Mouse (Mus musculus) lung, embryonic 15.5 days (tissue): ENCODE data around the gene Lyst. TPM values are rescaled to one million over a fixed set of nuclear protein-coding genes. Genes with fewer than 3 reads are reported as not detected.

ENCODE experiments used
- ATAC-seq: fragments of 200-750 bp; cut with Nextera tagmentation; 2 replicates; pipeline ENCODE4 v1.8.0; 2017; ENCODE audit warnings: moderate number of reproducible peaks, borderline replicate concordance; ENCODE audit not compliant: low FRiP score, low TSS enrichment; ENCODE audit errors: extremely low read depth
- H3K27ac ChIP-seq: fragments of 300-500 bp; sonication (generic); 2 replicates; pipeline ENCODE4 v1.5.1; 2015; ENCODE audit warnings: moderate library complexity, mild to moderate bottlenecking, inconsistent platforms
- H3K27me3 ChIP-seq: fragments of 300-500 bp; sonication (generic); 2 replicates; pipeline ENCODE4 v1.6.1; 2015; ENCODE audit warnings: inconsistent platforms
- H3K36me3 ChIP-seq: fragments of 300-500 bp; sonication (generic); 2 replicates; pipeline ENCODE4 v1.6.1; 2015; ENCODE audit warnings: inconsistent platforms
- H3K4me1 ChIP-seq: fragments of 300-500 bp; sonication (generic); 2 replicates; pipeline ENCODE4 v1.6.1; 2015; ENCODE audit warnings: inconsistent platforms
- H3K4me2 ChIP-seq: fragments of 300-500 bp; sonication (generic); 2 replicates; pipeline ENCODE4 v1.6.1; 2015; ENCODE audit warnings: inconsistent platforms, mild to moderate bottlenecking, moderate library complexity
- H3K4me3 ChIP-seq: fragments of 300-500 bp; sonication (generic); 2 replicates; pipeline ENCODE4 v1.5.1; 2015; ENCODE audit warnings: mild to moderate bottlenecking, inconsistent platforms
- H3K9ac ChIP-seq: fragments of 300-500 bp; sonication (generic); 2 replicates; pipeline ENCODE4 v1.6.1; 2015; ENCODE audit warnings: inconsistent platforms
- H3K9me3 ChIP-seq: fragments of 300-500 bp; sonication (generic); 2 replicates; pipeline ENCODE4 v1.6.1; 2016; ENCODE audit warnings: inconsistent platforms
- WGBS: fragments of 180-500 bp; shearing (Covaris S2); methylation state at CpG from one replicate; pipeline ENCODE4 v1.1.7; 2015; 5-methylcytosine and 5-hydroxymethylcytosine counted together
- polyA plus RNA-seq: library from polyadenylated mRNA; unstranded; fragments of >200 nt; fragmentation: Nextera tagmentation; extraction: Ambion mirVana; gene quantifications from 2 replicates; pipeline ENCODE4 v1.2.1, GENCODE M21; 2015

Lyst gene
- polyA plus RNA-seq, 1 experiment from 2014 or later: 4.9 TPM

GRCm38 (mm10) chr13:13558900-13559299, 31.3 kb upstream of the Lyst start:
- Histone ChIP-seq H3K27me3 (no peaks in the 10 kb centered on the region), H3K4me2 (no peak overlapping the region), H3K36me3 (no peaks in the 10 kb centered on the region), H3K9ac (no peak overlapping the region), H3K9me3 (no peaks in the 10 kb centered on the region), H3K27ac (no peak overlapping the region), H3K4me3 (no peak overlapping the region), H3K4me1 (no peaks in the 10 kb centered on the region)
- 26% methylated on average over 5 of the region's 5 CpGs for WGBS
- no peak for ATAC-seq

GRCm38 (mm10) chr13:13562571-13562970, 27.6 kb upstream of the Lyst start:
- H3K4me1 ChIP-seq: no peaks in the 10 kb centered on the region
- H3K4me3 ChIP-seq: no peak overlapping the region
- H3K4me2 ChIP-seq: no peak overlapping the region
- no peak for ATAC-seq
- no peaks in the 10 kb centered on the region for H3K27me3 ChIP-seq
- no peak overlapping the region for H3K9ac ChIP-seq
- H3K9me3 ChIP-seq: no peaks in the 10 kb centered on the region
- no peaks in the 10 kb centered on the region for H3K36me3 ChIP-seq
- WGBS: 79% methylated on average over 6 of the region's 6 CpGs
- no peak overlapping the region for H3K27ac ChIP-seq

DNA sequence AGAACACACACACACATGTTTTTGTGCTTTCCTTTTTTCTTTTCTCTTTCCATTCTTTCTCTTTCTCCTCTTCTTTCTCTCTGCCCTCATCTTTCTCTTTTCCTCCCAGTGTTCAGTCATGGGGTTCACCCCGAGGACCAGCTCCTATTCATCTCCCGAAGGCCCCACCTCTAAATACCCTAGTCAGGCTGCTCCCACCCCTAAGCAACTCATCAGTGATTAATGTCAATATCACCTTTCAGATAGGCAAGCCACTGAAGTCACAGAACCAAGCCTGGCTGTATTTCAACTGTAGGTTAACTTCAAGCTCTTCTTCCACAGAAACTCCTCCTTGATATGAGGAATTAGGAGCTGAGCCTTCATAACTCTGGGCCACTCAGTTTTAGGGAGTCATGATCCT, 26.1 kb upstream of the Lyst start:
- H3K4me3 ChIP-seq: no peak overlapping the region
- 23% methylated on average over 2 of the region's 2 CpGs for WGBS
- no peak overlapping the region for H3K4me2 ChIP-seq
- H3K4me1 ChIP-seq: no peaks in the 10 kb centered on the region
- H3K36me3 ChIP-seq: no peaks in the 10 kb centered on the region
- H3K27ac ChIP-seq: no peak overlapping the region
- ATAC-seq: no peak
- H3K27me3 ChIP-seq: no peaks in the 10 kb centered on the region
- H3K9ac ChIP-seq: no peak overlapping the region
- H3K9me3 ChIP-seq: no peaks in the 10 kb centered on the region

- Histone ChIP-seq H3K36me3 (no peaks in the 10 kb centered on the region), H3K4me3 (no peak overlapping the region), H3K4me2 (no peak overlapping the region), H3K27me3 (no peaks in the 10 kb centered on the region), H3K27ac (no peak overlapping the region), H3K9me3 (no peaks in the 10 kb centered on the region), H3K9ac (no peak overlapping the region), H3K4me1 (peaks cover 2% of the 10 kb centered on the region; the same call in 1 of the 2 replicates)
- no peak for ATAC-seq
- WGBS: 45% methylated on average over 4 of the region's 4 CpGs
Observed at GRCm38 (mm10) chr13:13564541-13564940, 25.7 kb upstream of the Lyst start.

- no peaks in the 10 kb centered on the region for H3K36me3 ChIP-seq
- H3K27ac ChIP-seq: no peak overlapping the region
- peaks cover 10% of the 10 kb centered on the region for H3K4me1 ChIP-seq
- H3K4me3 ChIP-seq: no peak overlapping the region
- H3K27me3 ChIP-seq: no peaks in the 10 kb centered on the region
- WGBS: 84% methylated on average over 6 of the region's 6 CpGs
- no peak overlapping the region for H3K4me2 ChIP-seq
- H3K9ac ChIP-seq: no peak overlapping the region
- H3K9me3 ChIP-seq: no peaks in the 10 kb centered on the region
- ATAC-seq: no peak
Observed at GRCm38 (mm10) chr13:13567640-13568039, 22.6 kb upstream of the Lyst start.

- H3K27ac ChIP-seq: no peak overlapping the region
- peaks cover 21% of the 10 kb centered on the region for H3K4me1 ChIP-seq
- H3K4me2 ChIP-seq: no peak overlapping the region
- WGBS: 32% methylated on average over 1 of the region's 1 CpGs
- no peaks in the 10 kb centered on the region for H3K27me3 ChIP-seq
- no peak overlapping the region for H3K4me3 ChIP-seq
- no peak for ATAC-seq
- H3K9me3 ChIP-seq: no peaks in the 10 kb centered on the region
- no peak overlapping the region for H3K9ac ChIP-seq
- H3K36me3 ChIP-seq: no peaks in the 10 kb centered on the region
Observed at GRCm38 (mm10) chr13:13568824-13569223, 21.4 kb upstream of the Lyst start.

DNA sequence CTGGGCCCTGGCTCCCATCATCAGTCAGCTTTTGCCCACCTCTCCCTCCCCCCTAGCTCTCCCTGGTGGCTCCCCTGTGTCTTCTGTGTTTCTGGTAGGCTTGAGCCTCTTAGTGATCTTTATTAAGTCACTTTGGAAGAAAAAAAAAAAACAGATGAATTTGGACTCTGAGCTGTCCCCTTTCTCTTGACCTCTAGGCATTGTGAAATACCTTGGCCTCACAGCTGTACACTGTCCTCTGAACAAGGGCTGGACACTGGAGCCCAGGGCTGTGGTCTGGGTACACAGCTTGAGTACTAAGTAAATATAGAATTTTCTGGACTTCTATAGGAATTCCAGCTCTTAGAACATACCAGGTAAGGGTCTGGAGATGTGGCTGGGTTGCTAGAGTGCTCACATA, 20.6 kb upstream of the Lyst start:
- no peaks in the 10 kb centered on the region for H3K36me3 ChIP-seq
- H3K27me3 ChIP-seq: no peaks in the 10 kb centered on the region
- H3K4me3 ChIP-seq: no peak overlapping the region
- peaks cover 29% of the 10 kb centered on the region for H3K4me1 ChIP-seq
- no peak overlapping the region for H3K27ac ChIP-seq
- H3K9me3 ChIP-seq: no peaks in the 10 kb centered on the region
- no peak overlapping the region for H3K4me2 ChIP-seq
- H3K9ac ChIP-seq: no peak overlapping the region
- peak; percentile 28; the same call in 1 of the 2 replicates for ATAC-seq

DNA sequence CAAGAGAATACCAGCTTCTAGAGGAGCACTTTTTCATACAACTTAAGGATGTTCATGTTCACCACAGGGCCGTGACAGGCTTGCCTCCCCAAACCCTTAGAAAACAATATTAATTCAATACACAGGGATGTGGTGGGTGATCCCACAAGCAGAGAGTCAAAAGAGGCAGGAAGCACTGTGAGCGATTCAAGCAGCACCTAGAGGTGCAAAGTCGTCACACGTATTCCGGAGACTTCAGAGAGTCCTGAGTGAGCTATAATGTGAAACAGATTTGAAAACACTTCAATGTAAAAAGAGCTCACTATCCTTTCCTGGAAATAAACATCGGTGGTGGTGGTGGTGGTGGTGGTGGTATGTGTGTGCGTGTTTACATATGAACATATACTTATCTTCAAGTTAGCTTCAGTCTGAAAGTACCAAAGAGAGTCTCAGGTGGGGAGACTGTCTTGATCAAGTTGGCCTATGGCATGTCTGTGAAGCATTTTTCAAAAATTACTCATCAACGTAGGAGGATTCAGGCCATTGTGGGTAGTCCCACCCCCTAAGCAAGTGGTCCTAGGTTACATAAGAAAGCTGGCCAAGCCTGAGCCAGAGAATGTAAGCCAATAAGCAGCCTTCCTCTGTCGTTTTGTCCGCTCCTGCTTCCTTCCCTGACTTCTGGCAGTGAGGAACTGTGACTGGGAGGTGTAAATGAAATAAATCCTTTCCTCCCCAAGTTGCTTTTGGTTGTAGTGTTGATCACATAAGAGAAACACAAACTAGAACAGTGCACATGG, 17.9 kb upstream of the Lyst start:
- Histone ChIP-seq H3K36me3 (no peaks in the 10 kb centered on the region), H3K27ac (no peak overlapping the region), H3K9me3 (no peaks in the 10 kb centered on the region), H3K4me2 (no peak overlapping the region), H3K9ac (no peak overlapping the region), H3K4me1 (peaks cover 54% of the 10 kb centered on the region), H3K4me3 (no peak overlapping the region), H3K27me3 (no peaks in the 10 kb centered on the region)
- no peak for ATAC-seq
- 65% methylated on average over 10 of the region's 10 CpGs for WGBS

- Histone ChIP-seq H3K4me1 (peaks cover 55% of the 10 kb centered on the region), H3K4me2 (no peak overlapping the region), H3K36me3 (no peaks in the 10 kb centered on the region), H3K9ac (no peak overlapping the region), H3K4me3 (no peak overlapping the region), H3K9me3 (no peaks in the 10 kb centered on the region), H3K27ac (no peak overlapping the region), H3K27me3 (no peaks in the 10 kb centered on the region)
- WGBS: 84% methylated on average over 2 of the region's 2 CpGs
- ATAC-seq: no peak
Observed at GRCm38 (mm10) chr13:13572941-13573340, 17.3 kb upstream of the Lyst start.

DNA sequence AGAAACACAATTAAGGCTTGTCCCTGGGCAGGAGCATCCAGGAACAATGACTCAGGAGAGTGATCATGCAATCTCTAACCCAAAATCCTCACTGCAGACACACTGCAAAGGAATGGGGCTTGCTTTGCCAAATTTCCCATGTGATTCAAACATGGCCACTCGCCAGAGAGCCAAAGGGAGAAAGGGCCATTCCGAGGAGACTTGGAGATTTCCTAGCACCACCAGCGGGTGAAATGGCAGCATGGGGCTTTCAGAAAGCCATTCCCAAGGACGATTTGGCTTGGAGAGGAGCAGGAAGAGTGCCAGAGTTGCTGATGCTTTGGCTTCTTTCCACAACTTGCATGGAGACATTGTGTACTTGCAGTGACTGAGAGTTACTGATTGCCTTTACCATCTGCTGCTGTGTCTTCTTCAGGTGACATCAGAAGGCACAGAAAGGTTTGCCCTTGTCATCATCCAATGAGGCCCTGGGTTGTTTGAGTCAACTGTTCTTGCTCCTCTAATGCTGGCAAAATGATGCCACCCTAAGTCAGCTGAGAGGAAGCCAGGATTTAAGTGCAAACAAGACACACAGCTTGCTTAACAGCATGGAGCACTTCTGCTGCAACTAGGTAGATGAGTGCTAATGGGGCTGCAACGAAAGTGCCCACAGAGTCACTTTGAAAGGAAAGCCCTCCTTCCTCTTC, 16.5 kb upstream of the Lyst start:
- 29% methylated on average over 5 of the region's 5 CpGs for WGBS
- no peaks in the 10 kb centered on the region for H3K27me3 ChIP-seq
- peaks cover 55% of the 10 kb centered on the region for H3K4me1 ChIP-seq
- H3K36me3 ChIP-seq: no peaks in the 10 kb centered on the region
- no peak overlapping the region for H3K4me3 ChIP-seq
- peak; percentile 41; the same call in 1 of the 2 replicates for ATAC-seq
- H3K4me2 ChIP-seq: no peak overlapping the region
- H3K9ac ChIP-seq: no peak overlapping the region
- H3K27ac ChIP-seq: peak overlapping the region; percentile 65
- H3K9me3 ChIP-seq: no peaks in the 10 kb centered on the region

GRCm38 (mm10) chr13:13574258-13574870, 15.8 kb upstream of the Lyst start:
- H3K27me3 ChIP-seq: no peaks in the 10 kb centered on the region
- WGBS: 76% methylated on average over 8 of the region's 8 CpGs
- no peak overlapping the region for H3K4me3 ChIP-seq
- H3K36me3 ChIP-seq: no peaks in the 10 kb centered on the region
- no peaks in the 10 kb centered on the region for H3K9me3 ChIP-seq
- peak; percentile 9; the same call in 1 of the 2 replicates for ATAC-seq
- H3K9ac ChIP-seq: no peak overlapping the region
- peaks cover 54% of the 10 kb centered on the region for H3K4me1 ChIP-seq
- no peak overlapping the region for H3K4me2 ChIP-seq
- peak overlapping the region; percentile 65 for H3K27ac ChIP-seq

GRCm38 (mm10) chr13:13575106-13575505, 15.1 kb upstream of the Lyst start:
- Histone ChIP-seq H3K27me3 (no peaks in the 10 kb centered on the region), H3K4me2 (no peak overlapping the region), H3K36me3 (no peaks in the 10 kb centered on the region), H3K9me3 (no peaks in the 10 kb centered on the region), H3K9ac (no peak overlapping the region), H3K4me3 (no peak overlapping the region), H3K27ac (no peak overlapping the region), H3K4me1 (peaks cover 47% of the 10 kb centered on the region)
- ATAC-seq: no peak
- WGBS: 63% methylated on average over 8 of the region's 8 CpGs
